In genomic region chr15:80087406-80088012, GRCm38 (mm10) we compare ENCODE assay signal across 21 mouse cellular contexts. TPM values are rescaled to one million over a fixed set of nuclear protein-coding genes. Genes with fewer than 3 reads are reported as not detected.
DNase-seq lines count a peak whose midpoint lies in the region; ATAC-seq lines count a peak whose summit lies in the region.
"Had no signal": no experiment of that assay in that cellular context is flagged by ENCODE, and none has a peak within 500 bp of the region (broad histone marks: within the 10 kb centered on the region; RNA-seq: fewer than 3 reads in every experiment).

No protein-coding gene starts in this region.

- H3K9me3 ChIP-seq in liver, embryonic 15.5 days (replicated peaks) = no peaks in the 10 kb centered on the region
- H3K9me3 ChIP-seq: embryonic facial prominence, embryonic 12.5 days had no signal

- H3K4me2 ChIP-seq in liver, embryonic 15.5 days = peak overlapping the region; percentile 46
- H3K4me2 ChIP-seq: embryonic facial prominence, embryonic 12.5 days; heart, embryonic 11.5 days; limb, embryonic 13.5 days; midbrain, embryonic 11.5 days had no signal

- H3K4me1 ChIP-seq in liver, embryonic 15.5 days (replicated peaks) = peaks cover 73% of the 10 kb centered on the region

- H3K27ac ChIP-seq in liver, embryonic 15.5 days (replicated peaks) = peak overlapping the region; percentile 90
- H3K27ac ChIP-seq: embryonic facial prominence, embryonic 12.5 days; kidney, postnatal 0 days; limb, embryonic 13.5 days had no signal

- no peak overlapping the region for H3K4me3 ChIP-seq in liver, embryonic 15.5 days (replicated peaks)
- H3K4me3 ChIP-seq: embryonic facial prominence, embryonic 12.5 days; limb, embryonic 13.5 days had no signal

- H3K36me3 ChIP-seq in liver, embryonic 15.5 days (replicated peaks) = no peaks in the 10 kb centered on the region; the same call in 1 of the 2 replicates
- H3K36me3 ChIP-seq: embryonic facial prominence, embryonic 12.5 days; limb, embryonic 13.5 days had no signal

- peak; percentile 29 for DNase-seq in adrenal gland, adult 2 months
- no peak for DNase-seq in adrenal gland, postnatal 36 days
- DNase-seq in NIH3T3 (ENCODE audit: low read depth) = peak; percentile 67
- peak; percentile 92 for DNase-seq in fat pad, adult 2 months (ENCODE audit: extremely low read depth, low read depth, low spot score)
- DNase-seq in layer of hippocampus, postnatal 36 days = no peak
- no peak for DNase-seq in kidney, postnatal 10 days
- DNase-seq in ovary, postnatal 10 days (ENCODE audit: low spot score) = no peak
- DNase-seq: adrenal gland, postnatal 10 days; gastrocnemius, postnatal 14 days; heart, postnatal 14 days; lung, postnatal 14 days; right cerebral cortex, postnatal 4 days; thymus, postnatal 36 days had no signal

- ATAC-seq in liver, embryonic 15.5 days (ENCODE audit: insufficient read depth) = peak; percentile 76
- ATAC-seq: hindbrain, embryonic 16.5 days; intestine, postnatal 0 days had no signal

- H3K27me3 ChIP-seq in liver, embryonic 15.5 days = peaks cover 14% of the 10 kb centered on the region

- 46% methylated on average over 9 of the region's 9 CpGs for WGBS in liver, embryonic 15.5 days (ENCODE audit: insufficient replicate concordance)

- peak overlapping the region; percentile 42 for H3K9ac ChIP-seq in liver, embryonic 15.5 days
- H3K9ac ChIP-seq: embryonic facial prominence, embryonic 12.5 days; limb, embryonic 13.5 days had no signal

RNA-seq across cellular contexts. Expression of gene Syngr1, which starts 3.6 kb away (rescaled TPM):
- total RNA-seq in adrenal gland, adult 2 months (2021) = 10 to 100 TPM; 24.4 to 47.8 TPM
- 86.9 and 119 TPM in 2 replicates for polyA plus RNA-seq in adrenal gland, adult 2 months (2012; rRNA removed)
- 10 to 100 TPM; 28.0 to 31.5 TPM for total RNA-seq in adrenal gland, postnatal 36 days (2021)
- polyA plus RNA-seq in liver, embryonic 15.5 days (2015; fragmentation: Nextera tagmentation; extraction: Ambion mirVana) = 12.7 and 13.0 TPM in 2 replicates
- total RNA-seq in layer of hippocampus, postnatal 36 days (2021) = 100 to 1,000 TPM; 341 to 377 TPM

RNA-seq across cellular contexts. Expression of gene Rpl3, which starts 4.2 kb away (rescaled TPM):
- total RNA-seq in adrenal gland, adult 2 months (2021) = 100 to 1,000 TPM; 376 to 618 TPM
- polyA plus RNA-seq in adrenal gland, adult 2 months (2012; rRNA removed) = 500 and 520 TPM in 2 replicates
- 100 to 1,000 TPM; 602 to 611 TPM for total RNA-seq in adrenal gland, postnatal 36 days (2021)
- 539 and 552 TPM in 2 replicates for polyA plus RNA-seq in liver, embryonic 15.5 days (2015; fragmentation: Nextera tagmentation; extraction: Ambion mirVana)
- total RNA-seq in layer of hippocampus, postnatal 36 days (2021) = 100 to 1,000 TPM; 497 to 547 TPM

RNA-seq across cellular contexts. Expression of gene Tab1, which starts 45.4 kb away (rescaled TPM):
- total RNA-seq in adrenal gland, adult 2 months (2021) = 10 to 100 TPM; 11.4 to 23.2 TPM
- polyA plus RNA-seq in adrenal gland, adult 2 months (2012; rRNA removed) = 19.6 and 23.4 TPM in 2 replicates
- 10 to 100 TPM; 11.9 to 18.3 TPM for total RNA-seq in adrenal gland, postnatal 36 days (2021)
- polyA plus RNA-seq in liver, embryonic 15.5 days (2015; fragmentation: Nextera tagmentation; extraction: Ambion mirVana) = 11.0 and 12.7 TPM in 2 replicates
- total RNA-seq in layer of hippocampus, postnatal 36 days (2021) = 10 to 100 TPM; 23.9 to 24.0 TPM

Comparison
In these comparisons a context has a peak if more than half of its experiments do, and no peak if none do; other contexts are left out.
1. DNase-seq: peak in adrenal gland, adult 2 months (single experiment), NIH3T3 (single experiment) and fat pad, adult 2 months (single experiment); none in adrenal gland, postnatal 36 days (0 of 2), layer of hippocampus, postnatal 36 days (0 of 2), kidney, postnatal 10 days (single experiment) and ovary, postnatal 10 days (single experiment).
2. RNA of gene Syngr1, which starts 3.6 kb away (total RNA-seq): 341 to 377 TPM in layer of hippocampus, postnatal 36 days; 24.4 to 47.8 TPM in adrenal gland, adult 2 months and 28.0 to 31.5 TPM in adrenal gland, postnatal 36 days; every median in the first group is over 4 times any median in the second.